In genomic region chr2:64075873-64076272, GRCm38 (mm10) we compare ENCODE assay signal across 13 mouse cellular contexts. TPM values are rescaled to one million over a fixed set of nuclear protein-coding genes. Genes with fewer than 3 reads are reported as not detected.
DNase-seq lines count a peak whose midpoint lies in the region; ATAC-seq and TF ChIP-seq lines count a peak whose summit lies in the region.
"Had no signal": no experiment of that assay in that cellular context is flagged by ENCODE, and none has a peak within 500 bp of the region (broad histone marks: within the 10 kb centered on the region; RNA-seq: fewer than 3 reads in every experiment).

No protein-coding gene starts in this region.

- no peaks in the 10 kb centered on the region for H3K36me3 ChIP-seq in heart, embryonic 13.5 days
- no peaks in the 10 kb centered on the region for H3K36me3 ChIP-seq in lung, embryonic 16.5 days (ENCODE audit: control insufficient read depth, insufficient read depth, low read length)
- no peaks in the 10 kb centered on the region for H3K36me3 ChIP-seq in heart, postnatal 0 days (replicated peaks; ENCODE audit: control insufficient read depth, insufficient read depth, low read length)
- no peaks in the 10 kb centered on the region for H3K36me3 ChIP-seq in neural tube, embryonic 14.5 days (ENCODE audit: control insufficient read depth, insufficient read depth, low read length)

- no peak for ATAC-seq in heart, embryonic 13.5 days (ENCODE audit: extremely low read depth, insufficient number of reproducible peaks, low FRiP score, low TSS enrichment)
- no peak for ATAC-seq in lung, embryonic 16.5 days (ENCODE audit: low read depth)
- no peak for ATAC-seq in heart, postnatal 0 days (ENCODE audit: insufficient read depth, low read depth)
- no peak; the same call in 1 of the 2 replicates for ATAC-seq in neural tube, embryonic 14.5 days (ENCODE audit: low read depth)
- ATAC-seq: CD4-positive, CD25-positive, alpha-beta regulatory T cell, adult 4 months had no signal

- no peaks in the 10 kb centered on the region for H3K27me3 ChIP-seq in heart, embryonic 13.5 days (replicated peaks)
- H3K27me3 ChIP-seq in lung, embryonic 16.5 days (ENCODE audit: control insufficient read depth, insufficient read depth, low read depth, low read length), result no peaks in the 10 kb centered on the region
- no peaks in the 10 kb centered on the region for H3K27me3 ChIP-seq in heart, postnatal 0 days (ENCODE audit: control insufficient read depth, insufficient read depth, low read length)
- H3K27me3 ChIP-seq in neural tube, embryonic 14.5 days (ENCODE audit: control insufficient read depth, insufficient read depth, low read length), result no peaks in the 10 kb centered on the region

- peak overlapping the region; percentile 62 for H3K9ac ChIP-seq in heart, embryonic 13.5 days
- no peak overlapping the region for H3K9ac ChIP-seq in lung, embryonic 16.5 days (ENCODE audit: low read length)
- H3K9ac ChIP-seq in heart, postnatal 0 days (replicated peaks; ENCODE audit: low read depth, low read length), result 0 out of 2 replicates have a peak overlapping the region, but pooled peaks have one; percentile 6
- no peak overlapping the region for H3K9ac ChIP-seq in neural tube, embryonic 14.5 days (replicated peaks; ENCODE audit: low read depth, low read length)

- peak overlapping the region; percentile 29 for H3K4me3 ChIP-seq in heart, embryonic 13.5 days
- H3K4me3 ChIP-seq in lung, embryonic 16.5 days (ENCODE audit: low read length), result no peak overlapping the region
- peak overlapping the region; percentile 25 for H3K4me3 ChIP-seq in heart, postnatal 0 days (ENCODE audit: low read depth, low read length)
- H3K4me3 ChIP-seq in neural tube, embryonic 14.5 days (ENCODE audit: low read depth, low read length), result no peak overlapping the region

- H3K9me3 ChIP-seq in heart, embryonic 13.5 days, result no peaks in the 10 kb centered on the region
- H3K9me3 ChIP-seq in lung, embryonic 16.5 days (ENCODE audit: control insufficient read depth, low read length), result no peaks in the 10 kb centered on the region
- no peaks in the 10 kb centered on the region for H3K9me3 ChIP-seq in heart, postnatal 0 days (replicated peaks; ENCODE audit: control insufficient read depth, low read length)
- no peaks in the 10 kb centered on the region for H3K9me3 ChIP-seq in neural tube, embryonic 14.5 days (ENCODE audit: control insufficient read depth, low read length)

- TF ChIP-seq CTCF in heart, postnatal 0 days (IDR thresholded peaks at IDR 0.05; ENCODE audit: low read depth), result no peak

- WGBS in heart, embryonic 13.5 days, result 20% methylated on average over 6 of the region's 6 CpGs
- 48% methylated on average over 6 of the region's 6 CpGs for WGBS in lung, embryonic 16.5 days
- WGBS in heart, postnatal 0 days, result 23% methylated on average over 6 of the region's 6 CpGs
- 39% methylated on average over 6 of the region's 6 CpGs for WGBS in neural tube, embryonic 14.5 days

- TF ChIP-seq EP300 in heart, postnatal 0 days (IDR thresholded peaks at IDR 0.05; ENCODE audit: low read depth), result no peak

- DNase-seq in heart, adult 11 months, result no peak
- DNase-seq in lung, adult 18-20 months, result no peak
- no peak for DNase-seq in heart, postnatal 0 days (ENCODE audit: low spot score)
- DNase-seq in c-Kit-positive CD71-positive TER-119-positive erythroid progenitor cells, embryonic 14.5 days (ENCODE audit: low spot score), result no peak
- DNase-seq in thymus, postnatal 14 days, result no peak
- DNase-seq: gastrocnemius, postnatal 14 days; right cerebral cortex, postnatal 4 days; thymus, postnatal 25 days had no signal

- peak overlapping the region; percentile 63 for H3K27ac ChIP-seq in heart, embryonic 13.5 days (replicated peaks)
- no peak overlapping the region for H3K27ac ChIP-seq in lung, embryonic 16.5 days (ENCODE audit: low read length)
- peak overlapping the region; percentile 26; the same call in 1 of the 2 replicates for H3K27ac ChIP-seq in heart, postnatal 0 days (ENCODE audit: low read depth)
- H3K27ac ChIP-seq in neural tube, embryonic 14.5 days (ENCODE audit: low read depth, low read length), result no peak overlapping the region

- H3K4me1 ChIP-seq in heart, embryonic 13.5 days, result peaks cover 81% of the 10 kb centered on the region
- peaks cover 21% of the 10 kb centered on the region; the same call in 1 of the 2 replicates for H3K4me1 ChIP-seq in lung, embryonic 16.5 days (replicated peaks; ENCODE audit: control insufficient read depth, insufficient read depth, low read length)
- H3K4me1 ChIP-seq in heart, postnatal 0 days (ENCODE audit: control insufficient read depth, insufficient read depth), result peaks cover 9% of the 10 kb centered on the region
- H3K4me1 ChIP-seq in neural tube, embryonic 14.5 days (ENCODE audit: control insufficient read depth, insufficient read depth, low read length), result peaks cover 44% of the 10 kb centered on the region

- peak overlapping the region; percentile 62 for H3K4me2 ChIP-seq in heart, embryonic 13.5 days
- H3K4me2 ChIP-seq in lung, embryonic 16.5 days (ENCODE audit: low read depth, low read length), result peak overlapping the region; percentile 27
- peak overlapping the region; percentile 50 for H3K4me2 ChIP-seq in heart, postnatal 0 days (ENCODE audit: low read depth, low read length)
- H3K4me2 ChIP-seq in neural tube, embryonic 14.5 days (ENCODE audit: low read depth, low read length), result peak overlapping the region; percentile 42; the same call in 1 of the 2 replicates
- H3K4me2 ChIP-seq: liver, embryonic 11.5 days had no signal

RNA-seq across cellular contexts. Expression of gene Fign, which starts 22.0 kb away (rescaled TPM):
- polyA plus RNA-seq in heart, embryonic 13.5 days (2015; fragmentation: Nextera tagmentation; extraction: Ambion mirVana), result 8.3 and 9.5 TPM in 2 replicates
- 4.6 and 5.2 TPM in 2 replicates for polyA plus RNA-seq in lung, embryonic 16.5 days (2015; fragmentation: Nextera tagmentation; extraction: Ambion mirVana)
- 5.2 and 12.8 TPM in 2 replicates for total RNA-seq in heart, postnatal 0 days (2014; rRNA removed; ENCODE audit: low replicate concordance)
- 5.4 and 6.4 TPM in 2 replicates for polyA plus RNA-seq in heart, postnatal 0 days (2015; fragmentation: Nextera tagmentation; extraction: Ambion mirVana)
- polyA plus RNA-seq in neural tube, embryonic 14.5 days (2014; fragmentation: Nextera tagmentation; extraction: Ambion mirVana), result 16.4 and 17.5 TPM in 2 replicates

Comparison
In these comparisons a context has a peak if more than half of its experiments do, and no peak if none do; other contexts are left out.
1. H3K27ac ChIP-seq: peak in heart, embryonic 13.5 days (single experiment) and heart, postnatal 0 days (single experiment); none in lung, embryonic 16.5 days (single experiment) and neural tube, embryonic 14.5 days (single experiment).
2. H3K4me3 ChIP-seq: peak in heart, embryonic 13.5 days (single experiment) and heart, postnatal 0 days (single experiment); none in lung, embryonic 16.5 days (single experiment) and neural tube, embryonic 14.5 days (single experiment).
3. H3K9ac ChIP-seq: peak in heart, embryonic 13.5 days (single experiment) and heart, postnatal 0 days (single experiment); none in lung, embryonic 16.5 days (single experiment) and neural tube, embryonic 14.5 days (single experiment).
4. Peak in every context shown above with its lines, with median percentiles within 50 percentile points of each other: H3K4me2 ChIP-seq.